Mouse (Mus musculus): ENCODE data around the gene Copg2.

- TF ChIP-seq CTCF (IDR thresholded peaks at IDR 0.05; ENCODE audit: extremely low read depth, insufficient read depth, insufficient read length, insufficient replicate concordance), result no peak
- TF ChIP-seq POLR2A (IDR thresholded peaks at IDR 0.05; ENCODE audit: low read depth, low read length), result no peak
These were observed 926 bp upstream of the Copg2 start for GRCm38 (mm10) chr6:30897520-30897919.
